Mouse (Mus musculus): Measurements from ENCODE around the gene Snx9.

Gene Snx9

GRCm38 (mm10) chr17:5969246-5969645 is 128.1 kb downstream of the Snx9 start:
- DNase-seq (ENCODE audit: low spot score) = no peak

- no peak for DNase-seq (ENCODE audit: low spot score)
Measured at GRCm38 (mm10) chr17:5970298-5970821, 129.2 kb downstream of the Snx9 start.

- DNase-seq (ENCODE audit: low spot score) = no peak
Measured at GRCm38 (mm10) chr17:5973536-5973935, 132.4 kb downstream of the Snx9 start.

GRCm38 (mm10) chr17:5975099-5975977 is 134.2 kb downstream of the Snx9 start:
- no peak for DNase-seq (ENCODE audit: low spot score)

GRCm38 (mm10) chr17:5976221-5977055 is 135.3 kb downstream of the Snx9 start:
- DNase-seq (ENCODE audit: low spot score) = no peak

GRCm38 (mm10) chr17:5977056-5977920 is 136.2 kb downstream of the Snx9 start:
- no peak for DNase-seq (ENCODE audit: low spot score)

GRCm38 (mm10) chr17:5977921-5978504 is 136.9 kb downstream of the Snx9 start:
- no peak for DNase-seq (ENCODE audit: low spot score)

- DNase-seq (ENCODE audit: low spot score) = no peak
Measured at GRCm38 (mm10) chr17:5978505-5979077, 137.5 kb downstream of the Snx9 start.

GRCm38 (mm10) chr17:5980860-5981259 is 139.7 kb downstream of the Snx9 start:
- DNase-seq (ENCODE audit: low spot score) = peak; percentile 32
